Mouse (Mus musculus): Measurements from ENCODE around the gene Capn3.

Gene Capn3

DNA sequence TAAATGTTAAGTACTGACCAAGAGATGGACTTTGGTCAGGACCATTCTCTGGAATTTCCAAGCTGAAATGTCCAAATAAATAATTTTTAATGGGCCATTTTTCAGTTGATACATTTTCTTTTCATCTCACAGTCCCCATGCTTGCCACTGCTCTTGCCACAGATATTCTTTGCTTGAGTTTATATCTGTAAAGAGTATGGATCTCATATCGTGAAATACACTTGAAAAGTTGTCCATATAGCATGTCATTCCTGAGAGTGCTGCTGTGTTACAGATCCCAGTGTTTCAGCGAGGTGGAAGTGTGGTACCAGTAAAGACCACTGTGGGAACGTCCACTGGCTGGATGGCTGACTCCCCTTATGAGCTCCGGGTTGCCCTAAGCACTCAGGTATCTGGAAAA, at the start of gene Capn3:
Gene Capn3, plus strand, starts transcription at position 301 of the 400 bp plus-strand sequence.
- no peak for DNase-seq

DNA sequence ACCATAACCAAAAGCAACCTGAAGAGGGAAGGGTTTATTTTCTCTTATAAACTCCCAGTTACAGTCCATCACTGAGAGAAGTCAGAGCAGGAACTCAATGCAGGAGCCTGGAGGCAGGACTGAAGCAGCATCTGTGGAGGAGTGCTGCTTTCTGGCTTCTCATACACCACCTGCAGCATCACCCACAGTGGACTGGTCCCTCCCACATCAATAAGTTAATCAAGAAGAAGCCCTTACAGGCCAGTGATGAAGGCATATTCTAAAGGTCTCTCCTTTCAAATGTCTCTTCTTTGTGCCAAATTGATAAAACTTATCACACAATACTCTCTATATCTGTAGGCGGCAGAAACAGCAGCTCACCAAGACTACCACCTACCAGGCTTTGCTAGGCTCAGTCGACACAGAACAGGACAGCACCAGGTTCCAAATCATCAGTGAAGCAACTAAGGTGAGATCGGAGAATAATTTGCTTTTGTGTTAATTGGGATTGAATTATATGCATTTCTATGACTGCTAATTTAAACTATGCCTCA, 44.7 kb upstream of the Capn3 start:
- no peak for DNase-seq

DNA sequence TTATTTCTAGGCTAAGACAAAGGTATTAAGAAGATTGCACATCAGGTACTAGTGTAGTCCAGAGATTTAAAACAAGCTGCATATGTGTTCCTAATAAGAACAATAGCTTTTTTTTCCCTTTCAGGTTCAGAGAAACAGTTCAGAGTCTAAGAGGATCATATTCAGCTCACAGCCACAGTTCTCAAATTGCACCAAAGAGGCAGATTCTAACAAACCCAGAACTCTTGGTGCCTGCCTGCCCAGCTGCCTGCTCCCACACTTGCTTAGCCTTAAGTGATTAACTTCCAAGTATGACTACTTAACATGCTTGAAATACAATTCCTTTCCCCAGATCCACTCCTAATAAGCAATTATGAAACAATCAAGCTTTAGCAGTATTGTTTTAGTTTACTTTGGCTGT, 41.7 kb upstream of the Capn3 start:
- DNase-seq: no peak

DNA sequence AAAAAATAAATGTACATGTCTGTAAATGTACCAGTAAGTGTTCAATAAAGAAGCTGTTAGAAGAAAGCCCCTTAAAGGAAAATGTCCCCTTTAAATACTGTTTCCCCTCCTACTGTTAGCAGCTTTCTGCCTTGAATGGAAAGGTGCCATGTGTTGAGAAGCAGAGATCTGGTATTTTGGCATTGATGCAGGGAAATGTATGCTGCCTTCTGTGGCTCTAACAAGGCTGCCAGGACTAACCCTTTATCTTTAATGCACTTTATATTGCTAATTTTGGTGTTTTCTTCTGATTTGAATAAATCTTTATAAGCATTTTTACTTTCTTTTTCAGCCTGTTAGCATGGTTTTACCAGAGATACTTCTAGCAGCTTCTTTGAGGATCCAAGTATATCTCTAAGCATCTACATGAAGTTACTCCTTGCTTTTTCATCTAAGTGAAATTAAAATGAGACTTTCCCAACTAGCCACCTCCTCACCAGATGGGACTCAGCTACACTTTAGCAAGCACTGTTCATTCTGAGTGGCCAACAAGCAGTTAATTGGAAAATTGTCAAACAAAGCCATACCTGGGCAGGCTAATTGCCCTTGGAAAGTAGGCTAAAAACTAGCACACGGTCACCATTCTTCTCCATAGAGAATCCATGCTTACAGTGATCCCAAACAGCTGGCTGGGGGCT, 40.9 kb upstream of the Capn3 start:
- DNase-seq: peak; percentile 47

DNA sequence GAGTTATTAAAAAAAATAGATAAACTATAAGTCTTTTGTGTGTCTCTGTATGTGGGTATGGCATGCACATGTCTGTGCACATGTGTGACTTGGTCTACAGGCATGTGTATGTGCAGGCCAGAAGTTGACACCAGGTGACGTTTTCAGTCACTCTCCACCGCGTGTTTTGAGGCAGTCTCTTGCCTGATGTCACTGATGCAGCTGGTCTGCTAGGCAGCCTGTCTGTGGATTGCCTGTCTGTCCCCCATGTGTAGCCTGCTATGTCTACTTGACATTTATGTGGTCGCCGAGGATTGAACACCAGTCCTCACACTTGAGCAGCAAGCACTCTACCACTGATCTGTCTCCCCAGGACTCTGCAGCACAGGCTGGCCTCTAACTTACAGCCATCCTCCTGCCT, 31.4 kb upstream of the Capn3 start:
- DNase-seq: no peak

DNA sequence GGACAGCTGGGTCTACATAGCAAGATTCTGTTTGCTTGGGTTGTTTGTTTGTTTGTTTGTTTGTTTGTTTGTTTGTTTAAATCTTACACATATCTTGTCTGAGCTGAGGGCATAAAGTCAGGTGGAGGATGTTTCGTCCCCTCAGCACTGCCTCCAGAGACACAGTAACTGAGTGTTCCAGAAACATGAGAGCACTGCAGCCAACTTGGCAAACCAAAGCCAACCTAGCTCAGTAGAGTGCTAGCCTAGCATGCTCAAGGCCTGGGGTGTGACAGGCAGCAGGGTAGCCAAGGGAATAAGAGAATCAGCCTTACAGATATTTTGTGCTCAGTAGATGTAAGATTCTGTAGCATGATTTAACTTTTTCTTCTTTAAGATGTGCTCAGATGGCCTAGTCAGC, 11.3 kb upstream of the Capn3 start:
- no peak for DNase-seq

DNA sequence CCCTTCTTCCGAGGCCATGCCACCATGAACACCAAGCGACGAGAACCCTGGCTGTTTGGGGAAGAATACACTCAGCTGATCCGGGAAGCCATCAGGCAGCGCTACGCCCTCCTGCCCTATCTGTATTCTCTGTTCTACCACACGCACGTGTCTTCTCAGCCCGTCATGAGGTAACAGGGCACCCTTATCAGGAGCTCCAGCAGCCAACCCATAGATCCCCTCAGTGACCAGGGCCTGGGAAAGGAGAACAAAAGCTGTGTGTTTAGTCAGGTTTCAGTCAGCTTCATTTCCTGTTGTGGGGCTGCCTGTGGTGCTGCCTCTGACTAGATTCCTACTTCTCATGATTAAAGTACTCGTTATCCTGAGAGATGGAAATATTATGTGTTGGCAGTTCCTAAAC, 9.4 kb upstream of the Capn3 start:
- DNase-seq: no peak

DNA sequence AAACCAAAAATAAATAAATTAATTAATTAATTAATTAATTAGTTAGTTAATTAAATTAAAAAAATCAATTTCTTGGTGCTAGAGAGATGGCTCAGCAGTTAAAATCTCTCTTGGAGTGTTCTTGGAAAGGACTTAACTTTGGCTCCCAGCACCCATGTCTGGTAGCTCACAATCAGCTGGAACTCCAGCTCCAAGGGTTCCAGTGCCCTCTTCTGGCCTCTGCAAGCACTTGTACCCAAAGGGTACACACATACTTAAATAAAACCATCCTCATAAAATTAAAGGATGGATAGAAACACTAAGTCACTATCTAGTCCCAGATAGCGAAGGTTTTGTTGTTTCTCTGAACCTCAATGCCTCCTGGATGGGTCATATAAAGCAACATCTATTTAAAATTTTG, 8.5 kb upstream of the Capn3 start:
- DNase-seq: no peak

DNA sequence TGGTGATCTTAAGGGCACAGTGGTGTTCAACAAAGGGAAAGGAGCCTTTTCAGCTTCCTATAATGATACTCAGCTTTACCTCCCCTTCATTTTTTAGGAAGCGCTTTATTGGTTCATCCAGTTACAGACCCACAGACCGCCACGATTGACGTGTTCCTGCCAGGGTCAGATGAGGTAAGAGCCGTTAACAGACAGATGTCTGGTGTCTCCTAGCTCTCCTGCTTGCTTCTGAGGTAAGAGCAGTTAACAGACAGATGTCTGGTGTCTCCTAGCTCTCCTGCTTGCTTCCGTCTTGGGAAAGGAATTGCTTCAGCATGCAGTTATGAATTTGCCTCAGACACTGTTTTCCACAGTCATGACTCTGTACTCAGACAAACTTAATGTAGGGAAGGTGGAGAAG, 5.1 kb upstream of the Capn3 start:
- DNase-seq: no peak

DNA sequence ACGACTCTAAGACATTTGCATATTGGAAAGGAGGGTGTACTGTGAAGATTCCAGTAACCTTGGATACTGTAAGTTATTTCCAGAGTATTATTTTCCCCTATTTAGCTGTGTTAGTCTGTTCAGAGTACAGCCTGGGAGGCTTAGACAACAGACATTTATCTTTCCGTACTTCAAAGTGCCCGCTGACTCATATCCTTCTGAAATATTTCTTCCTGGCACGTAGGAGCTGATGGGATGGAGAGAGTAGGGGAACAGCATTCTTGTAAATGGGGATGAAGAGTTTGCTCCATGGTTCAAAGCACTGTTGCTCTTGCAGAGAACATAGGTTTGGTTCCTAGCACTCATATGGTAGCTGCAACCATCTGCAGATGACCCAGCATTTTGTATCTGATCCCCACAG, 3.2 kb upstream of the Capn3 start:
- DNase-seq: no peak

DNA sequence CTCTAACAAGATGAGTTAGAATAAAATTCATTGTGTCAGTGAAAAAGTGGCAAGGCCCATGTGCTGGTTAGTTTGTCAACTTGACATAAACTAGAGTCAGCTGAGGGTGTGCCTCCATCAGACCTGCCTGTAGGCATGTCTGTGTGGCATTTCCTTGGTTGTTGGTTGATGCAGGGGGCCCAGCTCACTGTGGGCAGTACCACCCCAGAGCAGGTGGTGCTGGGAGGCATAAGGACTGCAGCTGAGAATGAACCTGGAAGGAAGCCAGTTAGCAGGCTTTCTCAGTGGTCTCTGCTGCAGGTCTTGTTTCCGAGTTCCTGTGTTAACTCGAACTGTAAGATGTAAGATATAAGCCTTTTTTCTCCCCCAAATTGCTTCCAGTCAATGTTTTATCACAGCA, 832 bp upstream of the Capn3 start:
- DNase-seq: no peak

DNA sequence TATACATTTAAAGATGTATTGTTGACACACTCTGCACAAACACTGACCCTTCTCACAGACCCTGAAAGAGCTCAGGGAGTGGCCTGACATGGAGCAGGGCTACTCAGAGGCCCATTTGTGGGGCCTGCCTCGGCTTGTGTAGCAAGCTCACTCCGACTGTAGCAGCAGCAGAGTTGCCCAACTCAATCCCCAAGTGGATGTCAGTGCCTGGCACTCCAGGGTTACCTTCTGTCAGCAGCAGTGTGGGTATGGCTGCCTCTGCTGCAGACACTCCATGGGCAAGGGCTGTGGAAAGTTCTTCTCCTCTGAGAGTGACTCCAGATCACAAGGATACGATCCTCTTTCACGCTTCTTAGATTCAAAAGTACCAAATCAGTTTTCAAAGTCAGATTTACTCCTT, 4.4 kb downstream of the Capn3 start:
- DNase-seq: no peak

DNA sequence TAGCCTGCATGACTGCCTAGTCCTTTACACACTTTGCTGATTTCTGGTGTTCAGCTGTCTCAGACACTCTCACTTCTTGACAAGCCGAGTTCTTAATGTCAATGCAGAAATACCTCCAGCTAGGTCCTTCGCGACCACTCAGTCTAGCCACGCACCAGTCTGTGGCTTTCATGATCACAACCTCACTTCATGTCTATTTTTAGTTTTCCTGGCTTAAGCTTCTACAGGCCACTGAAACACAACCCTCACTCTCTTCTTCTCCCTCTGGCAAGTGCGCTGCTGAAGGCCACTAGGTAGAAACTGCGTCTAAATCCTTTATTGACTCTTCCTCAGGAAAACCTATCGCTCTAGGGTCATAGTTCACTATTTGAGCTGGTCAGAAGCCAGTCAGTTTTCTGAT, 7.5 kb downstream of the Capn3 start:
- DNase-seq: no peak

DNA sequence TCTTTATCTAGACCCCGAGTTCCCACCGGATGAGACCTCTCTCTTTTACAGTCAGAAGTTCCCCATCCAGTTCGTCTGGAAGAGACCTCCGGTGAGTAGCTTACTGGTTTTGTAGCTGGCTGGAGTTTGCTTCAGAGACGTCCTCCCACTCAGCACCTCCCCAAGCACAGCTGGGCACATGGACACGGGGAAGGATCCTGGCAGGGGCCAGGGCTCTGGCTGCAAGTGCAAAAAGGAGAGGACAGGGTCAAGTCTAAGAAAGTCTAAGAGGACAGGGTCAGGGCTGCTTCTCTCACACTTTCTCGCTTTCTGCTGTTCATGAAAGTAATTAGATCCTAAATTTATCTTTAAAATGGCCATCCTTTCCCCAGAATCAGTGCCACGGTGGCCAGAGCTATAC, 8.3 kb downstream of the Capn3 start:
- DNase-seq: no peak

DNA sequence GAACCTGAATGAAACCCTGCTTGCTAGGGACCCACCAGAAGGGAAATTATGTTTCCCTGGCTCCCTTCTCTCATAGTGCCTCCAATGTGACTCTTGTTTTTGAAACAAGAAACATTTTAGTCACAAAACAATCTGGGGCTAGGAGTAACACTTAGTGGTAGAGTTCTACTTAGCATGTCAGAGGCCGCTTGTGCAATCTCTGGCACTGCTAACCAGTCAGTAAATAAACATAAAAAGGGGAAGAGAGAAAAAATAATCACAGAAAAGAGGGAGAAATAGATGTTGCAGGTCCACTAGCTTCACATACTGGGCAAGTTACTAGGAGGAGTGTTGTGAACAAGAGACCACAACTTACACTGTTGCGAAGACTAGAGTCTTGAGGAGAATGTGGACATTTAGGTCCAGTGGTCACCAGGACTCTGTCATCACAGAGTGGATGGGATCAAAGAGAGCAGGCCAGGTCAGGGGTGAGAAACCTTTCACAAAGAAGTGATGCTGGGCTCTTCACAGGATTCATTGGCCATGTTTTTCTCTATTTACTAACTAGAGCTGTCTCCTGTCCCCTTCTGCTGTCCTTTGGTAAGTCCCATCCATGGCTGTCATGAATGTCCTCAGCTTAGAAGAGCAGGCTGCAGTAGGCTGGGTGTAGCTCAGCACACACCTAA, 9.0 kb downstream of the Capn3 start:
- DNase-seq: no peak

DNA sequence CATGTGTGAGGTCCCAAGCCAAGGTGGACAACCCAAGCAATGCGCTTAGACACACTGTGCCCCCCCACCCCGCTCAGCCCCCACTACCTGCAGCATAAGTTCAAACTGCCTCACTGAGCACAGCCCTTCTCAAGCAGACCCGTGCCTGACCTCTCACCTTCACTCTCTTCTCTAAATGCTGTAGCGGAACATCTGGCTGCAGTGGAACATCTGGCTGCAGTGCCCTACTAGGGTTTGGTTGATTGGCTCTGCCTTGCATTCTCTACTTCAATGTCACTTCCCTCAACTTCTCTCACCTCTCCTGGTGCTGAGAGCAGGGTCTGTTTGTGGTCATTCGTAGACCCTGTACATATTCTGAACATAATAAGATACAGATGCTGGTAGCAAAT, 9.6 kb downstream of the Capn3 start:
- DNase-seq: no peak

DNA sequence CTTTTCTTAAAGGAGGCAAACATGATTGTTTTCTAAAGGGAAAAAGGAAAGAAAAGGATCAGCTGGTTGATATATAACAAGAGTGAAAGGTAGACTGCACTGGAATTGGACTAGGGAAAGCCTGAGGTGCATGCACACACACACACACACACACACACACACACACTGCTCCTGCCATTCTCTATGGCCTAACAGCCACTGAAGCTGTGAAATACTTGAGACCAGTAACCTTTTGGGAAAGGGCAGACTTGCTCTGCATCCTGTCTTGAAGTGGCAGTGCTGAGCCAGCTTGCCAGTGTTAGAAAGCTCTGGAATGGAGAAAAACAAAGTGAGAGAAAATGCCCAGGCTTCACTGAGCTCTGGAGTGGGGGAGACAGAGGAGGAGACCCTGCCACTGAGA, 12.2 kb downstream of the Capn3 start:
- no peak for DNase-seq

DNA sequence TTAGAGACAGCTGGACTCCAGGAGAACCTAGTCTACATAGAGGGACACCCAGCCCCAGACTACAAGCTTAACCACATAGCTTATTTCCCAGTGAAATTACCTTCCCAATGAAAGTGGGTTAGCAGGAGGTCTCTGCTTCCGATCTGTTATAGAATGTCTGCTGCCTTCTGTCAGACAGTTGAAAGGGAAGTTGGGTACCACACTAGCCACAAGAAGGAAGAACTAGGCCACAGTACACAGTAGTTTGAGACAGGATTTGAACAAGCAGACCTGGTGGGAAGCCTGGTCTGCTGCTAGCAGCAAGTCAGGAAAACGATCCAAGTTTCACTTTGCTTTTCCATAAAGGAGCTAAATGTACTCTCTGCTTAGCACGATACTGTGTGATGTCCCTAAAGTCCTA, 13.4 kb downstream of the Capn3 start:
- DNase-seq: no peak

DNA sequence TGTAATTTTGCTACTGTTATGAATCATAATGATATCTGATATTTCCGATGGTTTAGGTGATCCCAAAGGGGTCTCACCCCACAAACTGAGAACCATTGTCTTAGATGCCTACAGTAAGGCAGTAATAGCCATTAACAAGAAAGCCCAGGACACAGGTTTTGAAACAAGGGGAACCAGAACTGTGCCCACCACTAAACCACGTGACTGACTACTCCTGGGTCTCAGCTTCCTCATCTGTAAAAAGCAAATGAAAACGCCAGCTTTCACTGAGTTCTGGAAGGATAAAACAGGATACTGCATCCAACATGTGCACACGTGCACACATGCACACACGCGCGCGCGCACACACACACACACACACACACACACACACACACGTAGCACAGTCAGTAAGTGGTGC, 13.9 kb downstream of the Capn3 start:
- no peak for DNase-seq

DNA sequence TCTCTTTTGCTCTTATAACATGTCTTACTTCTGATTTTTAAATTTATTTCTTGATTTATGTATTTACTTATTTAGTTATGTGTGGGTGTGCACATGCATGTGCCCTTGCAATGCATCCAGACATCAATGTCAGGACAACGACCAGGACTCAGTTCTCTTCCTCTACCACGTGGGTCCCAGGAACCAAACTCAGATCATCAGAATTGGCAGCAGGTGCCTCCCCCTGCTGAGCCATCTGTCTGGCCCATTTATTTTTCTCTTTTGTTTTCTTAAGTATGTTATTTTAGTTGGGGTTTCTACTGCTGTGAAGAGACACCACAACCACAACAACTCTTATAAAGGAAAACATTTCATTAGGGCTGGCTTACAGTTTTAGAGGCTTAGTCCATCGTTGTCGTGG, 15.0 kb downstream of the Capn3 start:
- peak; percentile 46 for DNase-seq

DNA sequence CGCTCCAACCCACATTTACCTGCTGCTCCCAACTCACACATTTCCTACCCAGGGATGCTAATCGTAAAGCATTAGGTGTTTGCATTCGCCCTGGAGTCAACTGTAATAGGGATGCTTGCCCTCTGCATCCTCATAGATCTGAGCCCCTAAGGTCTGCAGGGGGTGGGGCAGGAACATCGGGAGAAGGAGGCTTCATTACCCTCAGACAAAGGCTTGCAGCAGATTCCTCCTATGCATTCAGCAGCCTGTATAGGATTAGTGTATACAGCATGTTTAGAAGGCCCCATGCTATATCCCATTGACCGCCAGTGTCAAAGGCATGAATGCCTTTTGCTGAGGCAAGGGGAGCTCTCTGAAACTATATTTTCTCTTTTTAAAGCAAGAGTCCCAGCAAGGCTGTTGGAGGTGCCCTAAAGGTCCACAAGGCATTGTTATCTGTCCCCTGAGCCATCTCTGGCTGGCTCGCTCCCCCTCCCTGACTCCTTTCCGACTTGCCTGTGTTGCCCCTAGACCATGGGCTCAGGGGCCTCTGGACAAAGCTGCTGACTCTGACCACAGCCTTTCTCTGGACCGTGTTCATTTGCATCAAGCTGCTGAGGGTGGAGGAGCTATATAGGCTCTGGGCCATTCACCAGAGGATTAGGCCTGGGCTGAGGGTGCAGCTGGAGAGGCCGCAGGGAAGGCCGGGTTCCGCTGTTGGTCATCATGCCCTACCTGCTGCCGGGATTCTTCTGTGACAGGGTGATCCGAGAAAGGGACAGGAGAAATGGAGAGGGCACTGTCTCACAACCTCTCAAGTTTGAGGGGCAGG, 20.7 kb downstream of the Capn3 start:
- DNase-seq: no peak

DNA sequence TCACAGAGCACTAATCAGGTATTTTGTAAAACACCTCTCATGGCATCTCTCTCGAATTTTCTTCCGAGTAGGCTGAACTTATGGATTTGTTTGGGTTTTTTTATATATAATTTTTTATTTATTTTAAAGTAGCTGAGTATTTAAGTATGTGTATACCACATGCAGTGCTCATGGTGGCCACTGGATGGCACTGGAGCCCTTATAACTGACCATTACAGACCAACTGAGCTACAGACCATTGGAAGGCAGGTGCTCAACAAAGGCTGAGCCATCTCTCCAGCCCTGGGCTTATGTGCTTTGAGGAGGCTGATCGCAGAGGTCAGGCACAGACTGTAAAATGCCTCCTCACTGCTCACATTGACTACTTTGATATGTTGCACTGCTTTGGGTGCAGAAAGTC, 22.8 kb downstream of the Capn3 start:
- DNase-seq: peak; percentile 20

DNA sequence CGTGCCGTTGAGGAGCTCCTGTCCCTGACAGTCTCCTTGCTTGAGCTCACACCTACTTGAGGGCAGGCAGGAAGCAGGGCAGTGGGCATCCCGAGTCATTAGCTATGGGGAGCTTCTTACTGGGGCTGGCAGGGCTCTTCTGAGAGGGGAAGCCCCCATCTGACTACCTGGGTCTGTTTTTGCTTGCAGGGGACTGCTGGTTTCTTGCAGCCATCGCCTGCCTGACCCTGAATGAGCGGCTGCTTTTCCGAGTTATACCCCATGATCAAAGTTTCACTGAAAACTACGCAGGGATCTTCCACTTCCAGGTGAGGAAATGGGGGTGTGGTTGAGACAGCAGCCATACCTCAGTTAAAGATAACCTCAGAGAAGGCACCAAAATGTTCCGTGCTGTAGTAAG, 26.1 kb downstream of the Capn3 start:
- DNase-seq: no peak

Measured in cerebellum, adult 8-10 months (tissue).